Mouse (Mus musculus): ENCODE data around the gene Anks1.

DNA sequence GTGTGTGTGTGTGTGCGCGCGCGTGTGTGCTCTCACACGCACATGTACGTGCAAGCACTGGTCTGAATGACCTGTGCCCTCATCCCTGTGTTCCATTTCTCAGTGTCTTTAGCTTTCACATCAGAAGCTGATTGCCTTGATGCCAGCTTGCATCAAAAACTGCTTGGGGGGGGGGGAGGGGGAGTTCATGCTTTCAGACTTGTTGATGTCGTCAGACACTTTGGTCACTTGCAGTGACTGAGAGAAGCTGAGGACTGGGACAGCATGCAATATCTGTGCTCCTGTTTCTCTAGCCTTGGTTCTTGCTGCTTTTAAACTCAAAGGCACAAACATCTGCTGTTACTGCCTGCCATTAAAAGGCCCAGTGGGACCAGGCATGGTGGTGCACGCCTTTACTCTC lies 37.3 kb downstream of the Anks1 start:
- TF ChIP-seq CTCF (IDR thresholded peaks at IDR 0.05; ENCODE audit: borderline replicate concordance, insufficient read depth, low read depth, low read length) (no peak), POLR2A (IDR thresholded peaks at IDR 0.05; ENCODE audit: borderline replicate concordance, insufficient read depth, low read length) (no peak)
